Mouse (Mus musculus) adrenal gland, postnatal 10 days (tissue): Measurements from ENCODE around the gene Plcb1. TPM values are rescaled to one million over a fixed set of nuclear protein-coding genes. Genes with fewer than 3 reads are reported as not detected.

Source experiments
- DNase-seq: peaks from one replicate; pipeline ENCODE4 v3.0.0; 2021; ENCODE audit warnings: mixed read lengths
- total RNA-seq, 2 experiments: library from RNA; stranded (reverse); gene quantifications; 2 replicates each; pipeline ENCODE4 v1.2.3; 2021

The Plcb1 gene
- total RNA-seq, 2 experiments from 2014 or later: 34.0 to 46.4 TPM

GRCm38 (mm10) chr2:135204141-135205120, 418.6 kb downstream of the Plcb1 start:
- no peak for DNase-seq

GRCm38 (mm10) chr2:135208890-135209289, 423.0 kb downstream of the Plcb1 start:
- DNase-seq: no peak

GRCm38 (mm10) chr2:135214746-135215448, 429.0 kb downstream of the Plcb1 start:
- DNase-seq: no peak

GRCm38 (mm10) chr2:135219406-135219805, 433.5 kb downstream of the Plcb1 start:
- DNase-seq: no peak

- peak; percentile 14 for DNase-seq
Measured at GRCm38 (mm10) chr2:135225604-135226025, 439.7 kb downstream of the Plcb1 start.

GRCm38 (mm10) chr2:135230262-135230661, 444.4 kb downstream of the Plcb1 start:
- DNase-seq: no peak

- no peak for DNase-seq
Measured at GRCm38 (mm10) chr2:135242662-135243316, 456.9 kb downstream of the Plcb1 start.

- no peak for DNase-seq
Measured at GRCm38 (mm10) chr2:135243764-135244163, 457.9 kb downstream of the Plcb1 start.

GRCm38 (mm10) chr2:135249925-135250324, 464.1 kb downstream of the Plcb1 start:
- no peak for DNase-seq

- no peak for DNase-seq
Measured at GRCm38 (mm10) chr2:135251821-135252315, 466.0 kb downstream of the Plcb1 start.

GRCm38 (mm10) chr2:135259136-135259535, 473.3 kb downstream of the Plcb1 start:
- DNase-seq: peak; percentile 26

- DNase-seq: no peak
Measured at GRCm38 (mm10) chr2:135263943-135264342, 478.1 kb downstream of the Plcb1 start.

GRCm38 (mm10) chr2:135274949-135275348, 489.1 kb downstream of the Plcb1 start:
- no peak for DNase-seq

- DNase-seq: no peak
Measured at GRCm38 (mm10) chr2:135278506-135278905, 492.6 kb downstream of the Plcb1 start.

GRCm38 (mm10) chr2:135279026-135279425, 493.2 kb downstream of the Plcb1 start:
- DNase-seq: no peak

GRCm38 (mm10) chr2:135283783-135284182, 497.9 kb downstream of the Plcb1 start:
- DNase-seq: no peak

GRCm38 (mm10) chr2:135296184-135296769, 510.4 kb downstream of the Plcb1 start:
- no peak for DNase-seq

- DNase-seq: no peak
Measured at GRCm38 (mm10) chr2:135300480-135300879, 514.6 kb downstream of the Plcb1 start.

- DNase-seq: peak; percentile 41
Measured at GRCm38 (mm10) chr2:135302483-135302882, 516.6 kb downstream of the Plcb1 start.

- no peak for DNase-seq
Measured at GRCm38 (mm10) chr2:135305186-135305585, 519.3 kb downstream of the Plcb1 start.

- no peak for DNase-seq
Measured at GRCm38 (mm10) chr2:135305736-135306471, 520.0 kb downstream of the Plcb1 start.
